Mouse (Mus musculus) ES-CJ7 (cell line): Measurements from ENCODE around the gene Hypk.
"Not testable (repeated sequence)": the region's sequence is repeated elsewhere in the genome, so short reads cannot be mapped to it uniquely, and the experiment has no call there.

Source experiments
- DNase-seq: peaks from one replicate; pipeline ENCODE4 v3.0.0; 2011; ENCODE audit warnings: low read depth, low spot score

Gene Hypk

GRCm38 (mm10) chr2:121448136-121448535 lies 5.0 kb upstream of the Hypk start:
- DNase-seq: no peak

GRCm38 (mm10) chr2:121448739-121449535 lies 4.2 kb upstream of the Hypk start, which contains the start of gene Serf2:
Gene Serf2 (plus strand): TSS chr2:121449195.
- peak; percentile 98 for DNase-seq

GRCm38 (mm10) chr2:121449545-121450011 lies 3.5 kb upstream of the Hypk start:
- no peak for DNase-seq

GRCm38 (mm10) chr2:121450093-121450492 lies 3.0 kb upstream of the Hypk start:
- DNase-seq: peak; percentile 32

GRCm38 (mm10) chr2:121452361-121452760 lies 729 bp upstream of the Hypk start:
- no peak for DNase-seq

GRCm38 (mm10) chr2:121453917-121454316 lies 827 bp downstream of the Hypk start:
- no peak for DNase-seq

- DNase-seq: no peak
These were observed 2.4 kb downstream of the Hypk start for GRCm38 (mm10) chr2:121455534-121455933.

GRCm38 (mm10) chr2:121456692-121457642 lies 3.9 kb downstream of the Hypk start, which contains the start of gene Serinc4:
Gene Serinc4 (minus strand): TSS chr2:121456781.
- DNase-seq: peak; percentile 86

- DNase-seq: no peak
These were observed 7.0 kb downstream of the Hypk start for GRCm38 (mm10) chr2:121460071-121460470.

GRCm38 (mm10) chr2:121468982-121469381 lies 15.9 kb downstream of the Hypk start:
- DNase-seq: not testable (repeated sequence)

GRCm38 (mm10) chr2:121472783-121473182 lies 19.7 kb downstream of the Hypk start:
- DNase-seq: not testable (repeated sequence)

- DNase-seq: peak; percentile 89
These were observed 20.4 kb downstream of the Hypk start, which contains the start of gene Mfap1b for GRCm38 (mm10) chr2:121473301-121474179. Gene Mfap1b (minus strand): TSS chr2:121474067.

- DNase-seq: no peak
These were observed 21.1 kb downstream of the Hypk start for GRCm38 (mm10) chr2:121474180-121474535.

GRCm38 (mm10) chr2:121475306-121475705 lies 22.2 kb downstream of the Hypk start:
- DNase-seq: not testable (repeated sequence)

GRCm38 (mm10) chr2:121477491-121478266 lies 24.6 kb downstream of the Hypk start:
- DNase-seq: peak; percentile 70

GRCm38 (mm10) chr2:121480498-121480897 lies 27.4 kb downstream of the Hypk start:
- peak; percentile 48 for DNase-seq

GRCm38 (mm10) chr2:121480916-121481315 lies 27.8 kb downstream of the Hypk start:
- DNase-seq: not testable (repeated sequence)

GRCm38 (mm10) chr2:121483576-121483975 lies 30.5 kb downstream of the Hypk start:
- DNase-seq: no peak

- not testable (repeated sequence) for DNase-seq
These were observed 31.3 kb downstream of the Hypk start for GRCm38 (mm10) chr2:121484403-121484802.

- not testable (repeated sequence) for DNase-seq
These were observed 48.5 kb downstream of the Hypk start for GRCm38 (mm10) chr2:121501550-121501949.
